Mouse (Mus musculus) C2C12 (cell line): ENCODE measurements around the gene Eif4g2.

ENCODE experiments used
- CTCF ChIP-seq: IDR thresholded peaks from one replicate; pipeline ENCODE4 v1.5.1; 2011; ENCODE audit not compliant: control insufficient read depth, insufficient read depth, insufficient read length
- MYOG ChIP-seq: IDR thresholded peaks from one replicate; pipeline ENCODE4 v1.6.1; 2011; ENCODE audit not compliant: control insufficient read depth, insufficient read length; ENCODE audit errors: extremely low read depth

DNA sequence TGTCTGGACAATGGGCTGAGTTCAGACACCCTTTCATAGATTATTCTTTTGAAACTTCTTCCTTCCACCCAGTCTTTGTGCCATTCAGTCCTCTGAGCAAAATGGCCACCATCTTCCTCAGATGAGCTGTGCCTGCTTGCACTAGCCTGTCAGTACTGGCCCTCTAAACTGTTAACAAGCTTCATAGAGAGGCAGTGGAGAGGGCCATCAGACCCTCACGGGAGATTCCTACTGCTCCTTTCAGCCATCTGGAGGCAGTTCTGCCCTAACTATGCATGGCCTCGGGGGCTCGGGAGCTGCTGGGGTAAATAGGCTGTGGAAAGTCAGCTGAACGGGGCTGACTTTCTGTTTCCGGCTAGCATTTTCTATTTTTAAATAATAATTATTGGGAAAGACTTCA, 23.3 kb downstream of the Eif4g2 start:
- TF ChIP-seq CTCF = no peak
- TF ChIP-seq MYOG = no peak
